ENCODE assay signal across 18 mouse cellular contexts in the genomic region with DNA sequence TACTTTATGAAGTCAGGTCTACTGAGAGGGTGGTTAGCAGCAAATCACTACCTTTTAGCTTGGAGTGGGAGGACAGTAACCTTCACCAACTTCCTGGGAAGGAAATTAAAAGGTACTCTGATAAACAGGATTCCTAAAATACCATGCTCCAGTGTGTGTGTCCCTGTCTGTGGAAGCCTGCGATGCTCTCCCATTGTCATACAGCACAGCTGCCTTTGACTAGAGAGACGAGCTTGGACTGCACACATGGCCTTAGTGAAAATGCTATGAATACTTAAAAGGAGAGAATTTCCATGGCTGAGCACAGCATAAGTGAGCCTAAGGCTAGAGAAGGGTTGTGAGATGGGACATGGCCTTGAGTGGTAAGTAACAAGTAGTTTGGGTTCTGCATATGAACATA.
DNase-seq lines count a peak whose midpoint lies in the region; ATAC-seq lines count a peak whose summit lies in the region.
"Had no signal": no experiment of that assay in that cellular context is flagged by ENCODE, and none has a peak within 500 bp of the region (broad histone marks: within the 10 kb centered on the region; RNA-seq: fewer than 3 reads in every experiment).

No protein-coding gene starts in this region.

- 0 out of 2 replicates have a peak, but pooled peaks have one; percentile 24 for ATAC-seq in forebrain, embryonic 16.5 days
- peak; percentile 21; the same call in 1 of the 2 replicates for ATAC-seq in midbrain, embryonic 12.5 days (ENCODE audit: low FRiP score, low read depth)
- no peak for ATAC-seq in granulocyte monocyte progenitor cell, adult 5-6 weeks (replicated peaks; ENCODE audit: poor library complexity, severe bottlenecking)
- ATAC-seq in cerebellum, adult (ENCODE audit: insufficient number of reproducible peaks, low FRiP score, low TSS enrichment), result no peak
- ATAC-seq: inflammation-experienced regulatory T-cells, adult 6 months; Patski had no signal

- H3K9ac ChIP-seq in forebrain, embryonic 16.5 days (replicated peaks; ENCODE audit: low read depth, low read length), result no peak overlapping the region
- no peak overlapping the region for H3K9ac ChIP-seq in midbrain, embryonic 12.5 days (replicated peaks)
- H3K9ac ChIP-seq: heart, embryonic 13.5 days; lung, embryonic 15.5 days had no signal

- 11% methylated on average over 2 of the region's 2 CpGs for WGBS in forebrain, embryonic 16.5 days
- WGBS in midbrain, embryonic 12.5 days, result 34% methylated on average over 2 of the region's 2 CpGs

- no peaks in the 10 kb centered on the region for H3K27me3 ChIP-seq in forebrain, embryonic 16.5 days (replicated peaks; ENCODE audit: control insufficient read depth, insufficient read depth, low read length)
- no peaks in the 10 kb centered on the region for H3K27me3 ChIP-seq in midbrain, embryonic 12.5 days
- H3K27me3 ChIP-seq: CH12.LX; heart, embryonic 13.5 days; lung, embryonic 15.5 days; megakaryocyte, embryonic 14.5 days; Patski had no signal

- peaks cover 18% of the 10 kb centered on the region for H3K4me1 ChIP-seq in forebrain, embryonic 16.5 days (replicated peaks; ENCODE audit: control insufficient read depth, insufficient read depth, low read length)
- H3K4me1 ChIP-seq in midbrain, embryonic 12.5 days, result peaks cover 27% of the 10 kb centered on the region
- H3K4me1 ChIP-seq: lung, embryonic 15.5 days had no signal

- no peaks in the 10 kb centered on the region for H3K36me3 ChIP-seq in forebrain, embryonic 16.5 days (ENCODE audit: control insufficient read depth, insufficient read depth)
- H3K36me3 ChIP-seq in midbrain, embryonic 12.5 days, result peaks cover 12% of the 10 kb centered on the region
- H3K36me3 ChIP-seq: lung, embryonic 15.5 days had no signal

- peak overlapping the region; percentile 48 for H3K27ac ChIP-seq in forebrain, embryonic 16.5 days (ENCODE audit: low read length)
- peak overlapping the region; percentile 71 for H3K27ac ChIP-seq in midbrain, embryonic 12.5 days (replicated peaks)
- H3K27ac ChIP-seq: heart, embryonic 13.5 days; lung, embryonic 15.5 days had no signal

- no peak overlapping the region for H3K4me3 ChIP-seq in forebrain, embryonic 16.5 days (replicated peaks; ENCODE audit: low read length)
- no peak overlapping the region for H3K4me3 ChIP-seq in midbrain, embryonic 12.5 days
- H3K4me3 ChIP-seq: heart, embryonic 13.5 days; lung, embryonic 15.5 days; megakaryocyte, embryonic 14.5 days had no signal

- peak; percentile 28 for DNase-seq in retina, postnatal 1 day
- no peak for DNase-seq in retina, embryonic 14.5 days (ENCODE audit: low spot score)
- DNase-seq in adrenal gland, adult 2 months, result no peak
- DNase-seq in spleen, postnatal 4 days (ENCODE audit: low spot score in 2 of 2), result no peak
- DNase-seq: adrenal gland, adult 8-10 months; cerebellum, postnatal 36 days; gastrocnemius, postnatal 14 days; kidney, postnatal 10 days had no signal

- no peaks in the 10 kb centered on the region for H3K9me3 ChIP-seq in forebrain, embryonic 16.5 days (ENCODE audit: control insufficient read depth, low read length)
- no peaks in the 10 kb centered on the region for H3K9me3 ChIP-seq in midbrain, embryonic 12.5 days
- H3K9me3 ChIP-seq: heart, embryonic 13.5 days; lung, embryonic 15.5 days; megakaryocyte, embryonic 14.5 days had no signal

- no peak overlapping the region for H3K4me2 ChIP-seq in forebrain, embryonic 16.5 days (ENCODE audit: low read length)
- no peak overlapping the region for H3K4me2 ChIP-seq in midbrain, embryonic 12.5 days (replicated peaks)
- H3K4me2 ChIP-seq: heart, embryonic 13.5 days; lung, embryonic 15.5 days had no signal

Comparison
In these comparisons a context has a peak if more than half of its experiments do, and no peak if none do; other contexts are left out.
1. ATAC-seq: peak in forebrain, embryonic 16.5 days (single experiment) and midbrain, embryonic 12.5 days (single experiment); none in granulocyte monocyte progenitor cell, adult 5-6 weeks (single experiment) and cerebellum, adult (single experiment).